Mouse (Mus musculus) layer of hippocampus, postnatal 36 days (tissue): ENCODE data around the gene Olfr1461. TPM values are rescaled to one million over a fixed set of nuclear protein-coding genes. Genes with fewer than 3 reads are reported as not detected.

Experiments used
- DNase-seq, 2 experiments: peaks; one replicate each; pipeline ENCODE4 v3.0.0; 2022
- total RNA-seq, 2 experiments: library from RNA; stranded (reverse); gene quantifications; 2 replicates each; pipeline ENCODE4 v1.2.3; 2021

Gene Olfr1461
- not detected for total RNA-seq

- DNase-seq: no peak
These were observed at the start of gene Olfr1461 for GRCm38 (mm10) chr19:13162700-13163099. Gene Olfr1461 (plus strand): TSS chr19:13163000.

GRCm38 (mm10) chr19:13149449-13149848 lies 13.4 kb upstream of the Olfr1461 start, which contains the start of gene Olfr1459:
Gene Olfr1459 (minus strand): TSS chr19:13149549.
- no peak for DNase-seq

GRCm38 (mm10) chr19:13185434-13185833 lies 22.6 kb downstream of the Olfr1461 start, which contains the start of gene Olfr1462:
Gene Olfr1462 (plus strand): TSS chr19:13185734.
- no peak for DNase-seq

Other genes starting within 250 kb of the Olfr1461 start
- not detected for gene Olfr1448, start 238.6 kb upstream of the Olfr1461 start, total RNA-seq
- gene Olfr1449, start 232.2 kb upstream of the Olfr1461 start, total RNA-seq: not detected
- gene Olfr1450, start 212.7 kb upstream of the Olfr1461 start, total RNA-seq: not detected
- not detected for gene Olfr1451, start 168.0 kb upstream of the Olfr1461 start, total RNA-seq
- gene Olfr1453, start 134.7 kb upstream of the Olfr1461 start, total RNA-seq: not detected
- not detected for gene Olfr1454, start 102.4 kb upstream of the Olfr1461 start, total RNA-seq
- not detected for gene Olfr1457, start 65.1 kb upstream of the Olfr1461 start, total RNA-seq
- gene Olfr1458, start 56.2 kb upstream of the Olfr1461 start, total RNA-seq: not detected
- under 1 TPM; 0.20 to 0.25 TPM for gene Olfr1459, start 13.5 kb upstream of the Olfr1461 start, total RNA-seq
- gene Olfr1462, start 22.7 kb downstream of the Olfr1461 start, total RNA-seq: not detected
- gene Olfr1463, start 68.3 kb downstream of the Olfr1461 start, total RNA-seq: not detected
- not detected for gene Olfr1465, start 152.5 kb downstream of the Olfr1461 start, total RNA-seq
- gene Olfr1466, start 175.9 kb downstream of the Olfr1461 start, total RNA-seq: not detected
- gene Olfr1467, start 199.2 kb downstream of the Olfr1461 start, total RNA-seq: not detected
- not detected for gene Olfr1469, start 244.8 kb downstream of the Olfr1461 start, total RNA-seq